Mouse (Mus musculus) cerebellum, adult 2 months (tissue): Measurements from ENCODE around the gene Srp72.

Source experiments
- CTCF ChIP-seq: fragments of 200-500 bp; IDR thresholded peaks from 2 replicates; pipeline ENCODE4 v1.5.1; 2011; ENCODE audit warnings: low read depth, mild to moderate bottlenecking, control low read depth, low read length, moderate library complexity, borderline replicate concordance; ENCODE audit not compliant: insufficient read depth
- POLR2A ChIP-seq: fragments of 200-500 bp; IDR thresholded peaks from 2 replicates; pipeline ENCODE4 v1.6.1; 2011; ENCODE audit warnings: low read length, control low read depth, borderline replicate concordance; ENCODE audit not compliant: insufficient read depth

DNA sequence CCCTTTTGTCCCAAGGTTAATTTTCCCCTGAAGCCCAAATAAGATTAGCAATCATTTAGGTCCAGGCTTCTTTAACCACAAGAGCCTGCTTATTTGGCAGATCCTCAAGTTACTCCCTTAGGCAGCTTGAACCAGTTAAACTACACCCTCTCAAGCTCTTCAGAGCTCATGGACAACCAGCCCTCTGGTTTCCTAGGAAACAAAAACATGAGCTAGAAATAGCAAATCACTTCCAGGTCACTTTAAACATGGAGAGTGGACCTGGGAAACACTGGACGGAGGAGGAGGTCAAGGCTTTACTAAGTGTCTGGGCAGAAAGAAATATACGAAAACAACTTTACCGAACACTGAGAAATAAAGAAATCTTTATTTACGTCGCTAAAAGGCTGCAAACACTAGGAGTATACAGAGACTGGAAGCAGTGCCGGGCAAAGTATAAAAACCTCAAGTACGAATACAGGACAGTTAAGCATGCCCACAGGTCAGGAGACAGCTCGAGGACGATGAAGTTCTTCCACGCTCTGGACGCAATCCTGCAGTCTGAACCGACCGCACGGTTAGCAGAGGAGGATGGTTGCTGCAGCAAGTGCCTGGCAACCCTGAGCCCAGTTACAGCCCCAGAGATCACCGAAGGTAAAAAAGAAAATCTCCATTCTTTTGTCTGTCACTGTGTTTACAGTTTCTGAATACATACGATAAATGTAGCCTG is 46.2 kb upstream of the Srp72 start:
- TF ChIP-seq CTCF (no peak), POLR2A (no peak)
